Mouse (Mus musculus) heart, adult 2 months (tissue): ENCODE results near the gene 1700003F12Rik. TPM values are rescaled to one million over a fixed set of nuclear protein-coding genes. Genes with fewer than 3 reads are reported as not detected.

ENCODE experiments used
- DNase-seq, 2 experiments: peaks; one replicate each; pipeline ENCODE4 v3.0.0; 2021
- H3K27ac ChIP-seq: fragments of 200-600 bp; 2 replicates; pipeline ENCODE4 v1.8.1; 2022
- H3K27me3 ChIP-seq: fragments of 200-500 bp; 2 replicates; pipeline ENCODE4 v1.6.1; 2012; ENCODE audit warnings: mild to moderate bottlenecking, low read length, inconsistent platforms, mixed read lengths; ENCODE audit not compliant: control insufficient read depth, insufficient read depth
- H3K36me3 ChIP-seq: fragments of 200-500 bp; 2 replicates; pipeline ENCODE4 v1.6.1; 2012; ENCODE audit warnings: low read length, inconsistent platforms; ENCODE audit not compliant: control insufficient read depth, insufficient read depth
- H3K4me1 ChIP-seq: fragments of 200-500 bp; 2 replicates; pipeline ENCODE4 v1.6.1; 2011; ENCODE audit warnings: low read length; ENCODE audit not compliant: control insufficient read depth, insufficient read depth
- H3K4me3 ChIP-seq: fragments of 200-600 bp; 2 replicates; pipeline ENCODE4 v1.8.1; 2022
- H3K79me2 ChIP-seq: fragments of 200-500 bp; replicated peaks from 2 replicates; pipeline ENCODE4 v1.6.1; 2012; ENCODE audit warnings: mild to moderate bottlenecking, inconsistent platforms, low read length, moderate library complexity, mixed read lengths; ENCODE audit not compliant: control insufficient read depth, insufficient read depth
- H3K9ac ChIP-seq: fragments of 200-500 bp; 2 replicates; pipeline ENCODE4 v1.6.1; 2012; ENCODE audit warnings: low read depth, mild to moderate bottlenecking, control low read depth, inconsistent platforms, low read length, mixed read lengths
- CTCF ChIP-seq: fragments of 200-600 bp; IDR thresholded peaks from 2 replicates; pipeline ENCODE4 v1.8.1; 2022; ENCODE audit warnings: antibody characterized with exemption, mild to moderate bottlenecking, moderate library complexity
- EP300 ChIP-seq: fragments of 200-500 bp; IDR thresholded peaks from 2 replicates; pipeline ENCODE4 v1.6.1; 2011; ENCODE audit warnings: low read depth, low read length, control low read depth; ENCODE audit not compliant: insufficient read depth
- POLR2A ChIP-seq: fragments of 200-500 bp; IDR thresholded peaks from 2 replicates; pipeline ENCODE4 v1.6.1; 2011; ENCODE audit warnings: mild to moderate bottlenecking, low read depth, low read length, control low read depth; ENCODE audit not compliant: insufficient read depth
- WGBS: fragments of 180-500 bp; shearing (Covaris S2); methylation state at CpG from one replicate; pipeline ENCODE4 v1.1.7; 2018; 5-methylcytosine and 5-hydroxymethylcytosine counted together
- intact Hi-C: fragments of 180-260 bp; cut with DNase I; formaldehyde crosslinking; loops from one replicate; pipeline ENCODE4 v1.15.1; 2025
- polyA plus RNA-seq: library from polyadenylated mRNA; depleted of rRNA; stranded (reverse); fragments of >200 nt; gene quantifications from 2 replicates; pipeline ENCODE4 v1.2.3, GENCODE M21; 2012
- total RNA-seq, 2 experiments: library from RNA; stranded (reverse); gene quantifications; 2 replicates each; pipeline ENCODE4 v1.2.3; 2021

Gene 1700003F12Rik
- total and polyA plus RNA-seq, 3 experiments = 0.39 TPM; not detected in 2

DNA sequence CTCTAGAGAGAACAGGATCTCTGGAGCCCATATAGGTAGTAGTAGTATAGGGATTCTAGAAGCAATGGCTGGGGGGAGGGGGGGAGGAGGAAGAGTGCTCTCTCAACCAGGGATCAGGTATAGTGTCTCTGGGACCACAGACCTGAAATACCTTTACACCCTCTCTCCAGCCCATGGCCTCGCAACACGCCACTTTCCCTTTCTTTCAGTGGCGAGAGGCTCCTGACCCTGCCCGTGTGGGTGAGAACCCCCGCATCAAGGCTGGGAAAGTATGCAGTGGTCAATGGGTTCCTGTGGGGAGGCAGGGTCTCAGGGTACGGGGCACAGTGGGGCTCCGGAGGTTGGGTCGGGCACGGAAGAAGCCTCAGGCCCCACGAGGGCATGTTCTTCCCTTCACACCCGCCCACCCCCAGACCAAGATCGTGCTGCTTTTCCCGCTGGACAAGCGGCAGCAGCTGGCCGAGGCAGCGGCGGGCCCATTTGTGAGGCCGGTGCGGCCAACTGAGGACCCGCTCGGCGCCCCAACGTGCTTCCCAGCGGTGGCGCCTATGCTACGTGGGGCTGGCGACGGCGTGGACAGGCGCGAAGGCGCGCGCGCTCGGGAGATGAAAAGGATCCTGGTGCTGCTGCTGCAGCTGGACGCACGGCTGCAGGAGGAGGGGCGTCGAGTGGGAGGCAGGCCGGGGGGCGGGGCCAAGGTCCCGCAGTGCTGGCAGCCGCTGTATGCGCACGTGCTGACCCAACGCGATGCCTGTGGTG is 2.4 kb downstream of the 1700003F12Rik start:
- Histone ChIP-seq H3K4me3 (peak overlapping the region; percentile 38), H3K36me3 (no peaks in the 10 kb centered on the region), H3K27ac (no peak overlapping the region), H3K79me2 (no peaks in the 10 kb centered on the region), H3K27me3 (no peaks in the 10 kb centered on the region), H3K9ac (peak overlapping the region; percentile 47), H3K4me1 (peaks cover 1% of the 10 kb centered on the region; the same call in 1 of the 2 replicates)
- TF ChIP-seq CTCF = no peak
- TF ChIP-seq POLR2A = no peak
- no peak for TF ChIP-seq EP300
- 5% methylated on average over 47 of the region's 48 CpGs for WGBS
- intact Hi-C loops = no loop called here
- DNase-seq = peak; percentile 70 to 72

DNA sequence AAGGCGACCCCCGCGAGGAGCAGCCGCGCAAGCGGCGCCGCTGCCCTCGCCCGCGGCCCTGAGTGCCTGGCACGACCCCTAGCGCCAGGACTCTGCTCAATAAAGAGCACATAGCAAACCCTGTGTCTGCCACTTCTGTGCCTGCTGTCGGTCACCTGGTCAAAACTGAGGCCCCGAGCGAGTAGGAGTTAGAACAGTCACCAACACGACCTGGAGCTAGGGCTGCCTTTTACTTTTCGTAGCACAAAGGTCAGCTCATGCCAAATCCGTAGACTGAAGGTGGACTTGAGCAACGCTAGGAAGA is 3.0 kb downstream of the 1700003F12Rik start:
- H3K27me3 ChIP-seq = no peaks in the 10 kb centered on the region
- 19% methylated on average over 20 of the region's 20 CpGs for WGBS
- H3K36me3 ChIP-seq = no peaks in the 10 kb centered on the region
- H3K9ac ChIP-seq = no peak overlapping the region
- TF ChIP-seq CTCF (peak; percentile 13; the same call in 1 of the 2 replicates), POLR2A (no peak), EP300 (no peak)
- no peaks in the 10 kb centered on the region for H3K79me2 ChIP-seq
- no peak overlapping the region for H3K27ac ChIP-seq
- H3K4me1 ChIP-seq = peaks cover 1% of the 10 kb centered on the region; the same call in 1 of the 2 replicates
- intact Hi-C loops = loop anchor here (5.0 kb wide), 1 partner anchor 62 kb away; the partner anchor contains the start of genes 4930519P11Rik and Zfp341
- DNase-seq = no peak
- peak overlapping the region; percentile 38; the same call in 1 of the 2 replicates for H3K4me3 ChIP-seq

- H3K4me1 ChIP-seq = peaks cover 1% of the 10 kb centered on the region; the same call in 1 of the 2 replicates
- H3K36me3 ChIP-seq = no peaks in the 10 kb centered on the region
- DNase-seq = no peak
- intact Hi-C loops = loop anchor here (5.0 kb wide), 1 partner anchor 61 kb away; the partner anchor contains the start of genes 4930519P11Rik and Zfp341
- 70% methylated on average over 2 of the region's 2 CpGs for WGBS
- no peaks in the 10 kb centered on the region for H3K27me3 ChIP-seq
- H3K27ac ChIP-seq = no peak overlapping the region
- no peak for TF ChIP-seq POLR2A
- TF ChIP-seq EP300 = no peak
- TF ChIP-seq CTCF = no peak
- H3K4me3 ChIP-seq = no peak overlapping the region
- no peak overlapping the region for H3K9ac ChIP-seq
- no peaks in the 10 kb centered on the region for H3K79me2 ChIP-seq
Measured at GRCm38 (mm10) chr2:154550937-154551336, 4.1 kb downstream of the 1700003F12Rik start.

DNA sequence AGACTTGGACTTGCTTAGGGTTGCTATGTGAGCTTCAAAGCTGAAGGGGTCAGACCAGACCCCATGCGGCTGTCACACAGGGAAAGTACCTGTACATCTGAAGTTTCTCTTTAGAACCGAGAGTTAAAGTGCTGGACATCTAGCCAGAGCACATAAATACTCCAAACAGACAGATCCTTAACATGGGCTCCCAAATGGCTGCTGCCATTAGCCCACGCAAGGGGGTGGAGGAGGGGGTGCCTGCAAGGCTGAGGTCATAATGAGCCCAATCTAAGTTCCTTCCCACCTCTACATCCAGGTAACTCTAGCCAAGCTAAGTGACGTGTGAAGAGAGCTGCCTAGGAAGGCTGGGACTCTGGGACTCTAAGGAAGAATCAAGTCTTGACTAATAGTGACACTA is 4.6 kb downstream of the 1700003F12Rik start, which contains the start of gene Actl10:
Gene Actl10 (plus strand): TSS at position 301 of the 400 bp plus-strand sequence.
- Histone ChIP-seq H3K9ac (peak within 1 kb of the TSS; percentile 17; the same call in 1 of the 2 replicates), H3K27me3 (no peaks in the 10 kb centered on the region), H3K36me3 (no peaks in the 10 kb centered on the region), H3K79me2 (no peaks in the 10 kb centered on the region), H3K4me1 (peaks cover 1% of the 10 kb centered on the region; the same call in 1 of the 2 replicates), H3K4me3 (peak within 1 kb of the TSS; percentile 44), H3K27ac (peak within 1 kb of the TSS; percentile 11; the same call in 1 of the 2 replicates)
- WGBS = 91% methylated on average over 4 of the region's 4 CpGs
- intact Hi-C loops = loop anchor here (5.0 kb wide), 1 partner anchor 61 kb away; the partner anchor contains the start of genes 4930519P11Rik and Zfp341
- DNase-seq = no peak
- TF ChIP-seq POLR2A = no peak
- no peak for TF ChIP-seq EP300

DNA sequence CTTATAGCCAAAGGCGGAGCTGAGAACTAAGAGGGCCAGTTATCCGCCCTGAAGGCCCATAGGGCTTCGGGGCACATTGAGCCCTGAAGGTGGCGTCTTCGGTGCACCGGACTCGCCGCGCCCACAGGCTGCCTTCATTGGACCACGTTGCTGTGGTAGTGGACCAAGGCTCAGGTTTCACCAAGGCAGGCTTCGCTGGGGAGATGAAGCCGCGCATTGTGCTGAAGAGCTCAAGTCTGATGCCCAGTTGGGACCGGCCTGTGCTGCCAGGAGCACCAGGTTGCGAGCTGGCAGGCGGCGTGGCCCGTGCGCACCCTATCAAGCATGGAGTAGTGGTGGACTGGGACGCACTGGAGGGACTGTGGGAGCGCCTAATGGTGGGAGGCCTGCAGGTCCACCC is 5.0 kb downstream of the 1700003F12Rik start:
- H3K4me3 ChIP-seq = peak overlapping the region; percentile 44
- intact Hi-C loops = loop anchor here (5.0 kb wide), 1 partner anchor 60 kb away; the partner anchor contains the start of genes 4930519P11Rik and Zfp341
- no peaks in the 10 kb centered on the region for H3K79me2 ChIP-seq
- H3K9ac ChIP-seq = no peak overlapping the region
- 44% methylated on average over 21 of the region's 21 CpGs for WGBS
- no peaks in the 10 kb centered on the region for H3K36me3 ChIP-seq
- TF ChIP-seq CTCF (no peak), EP300 (no peak), POLR2A (no peak)
- DNase-seq = peak in 1 of 2 experiments; percentile 20
- no peak overlapping the region for H3K27ac ChIP-seq
- H3K4me1 ChIP-seq = peaks cover 1% of the 10 kb centered on the region; the same call in 1 of the 2 replicates
- H3K27me3 ChIP-seq = no peaks in the 10 kb centered on the region
